Mouse (Mus musculus) macrophage (primary cell): Measurements from ENCODE around the gene Rela. TPM values are rescaled to one million over a fixed set of nuclear protein-coding genes. Genes with fewer than 3 reads are reported as not detected.

ENCODE experiments used
- H3K27ac ChIP-seq: fragments of 350-480 bp; formaldehyde crosslinking; 2 replicates; pipeline ENCODE4 v1.9.0; 2021
- H3K36me3 ChIP-seq: fragments of 350-480 bp; formaldehyde crosslinking; 2 replicates; pipeline ENCODE4 v1.9.0; 2021; ENCODE audit errors: inconsistent target
- H3K4me3 ChIP-seq: fragments of 350-480 bp; formaldehyde crosslinking; 2 replicates; pipeline ENCODE4 v1.9.0; 2021; ENCODE audit errors: inconsistent target
- H3K79me2 ChIP-seq: fragments of 350-480 bp; formaldehyde crosslinking; 2 replicates; pipeline ENCODE4 v1.9.0; 2021; ENCODE audit errors: inconsistent target
- WGBS: methylation state at CpG from one replicate; pipeline ENCODE4 v1.1.7; 2026; ENCODE audit warnings: inconsistent platforms; ENCODE audit not compliant: missing documents; 5-methylcytosine and 5-hydroxymethylcytosine counted together
- polyA plus RNA-seq: library from polyadenylated mRNA; stranded (reverse); fragments of 250-400 nt; gene quantifications from 3 replicates; pipeline ENCODE4 v1.2.4, GENCODE M21; 2018; ENCODE audit warnings: inconsistent platforms
- total RNA-seq, 78 experiments: library from RNA; depleted of rRNA; stranded (reverse); fragments of 250-400 nt; gene quantifications; 1 replicate in 9 of 78; 2 replicates in 24 of 78; 3 replicates in 43 of 78; 4 replicates in 2 of 78; pipeline ENCODE4 v1.2.4; 2018; ENCODE audit warnings: inconsistent platforms in 56 of 78

Gene Rela
- 100 to 1,000 TPM in 17 of 26 experiments, 10 to 100 TPM in 9; 37.5 to 235 (median 127) TPM for total RNA-seq (2018; cell fraction: chromatin; rRNA removed)
- 100 to 1,000 TPM in 9 of 26 experiments, 10 to 100 TPM in 17; 52.9 to 219 (median 78.0) TPM for total RNA-seq (2018; cell fraction: cytosol; rRNA removed)
- total RNA-seq (2018; cell fraction: nucleus; rRNA removed), result 100 to 1,000 TPM in 17 of 26 experiments, 10 to 100 TPM in 9; 37.3 to 243 (median 122) TPM
- 48.3 to 268 TPM (median 62.4 TPM) in 3 replicates for polyA plus RNA-seq

- WGBS, result under 1% methylated on average over 68 of the region's 109 CpGs
- H3K79me2 ChIP-seq, result peaks cover 41% of the 10 kb centered on the region
- H3K36me3 ChIP-seq, result peaks cover 37% of the 10 kb centered on the region
- peak within 1 kb of the TSS; percentile 82 for H3K4me3 ChIP-seq
- peak within 1 kb of the TSS; percentile 90 for H3K27ac ChIP-seq
Measured at GRCm38 (mm10) chr19:5637069-5638047, at the start of gene Rela. Rela (plus strand) TSS chr19:5637483.

GRCm38 (mm10) chr19:5589159-5589558 is 48.1 kb upstream of the Rela start:
- WGBS, result 83% methylated on average over 9 of the region's 9 CpGs
- no peak overlapping the region for H3K27ac ChIP-seq
- no peaks in the 10 kb centered on the region for H3K79me2 ChIP-seq
- no peaks in the 10 kb centered on the region for H3K36me3 ChIP-seq
- H3K4me3 ChIP-seq, result no peak overlapping the region

- 19% methylated on average over 6 of the region's 6 CpGs for WGBS
- Histone ChIP-seq H3K36me3 (no peaks in the 10 kb centered on the region), H3K4me3 (no peak overlapping the region), H3K27ac (no peak overlapping the region), H3K79me2 (no peaks in the 10 kb centered on the region)
Measured at GRCm38 (mm10) chr19:5591888-5592287, 45.4 kb upstream of the Rela start.

- no peak overlapping the region for H3K4me3 ChIP-seq
- H3K79me2 ChIP-seq, result peaks cover 15% of the 10 kb centered on the region
- WGBS, result 65% methylated on average over 4 of the region's 4 CpGs
- H3K36me3 ChIP-seq, result no peaks in the 10 kb centered on the region
- no peak overlapping the region for H3K27ac ChIP-seq
Measured at GRCm38 (mm10) chr19:5599224-5599623, 38.1 kb upstream of the Rela start.

- peaks cover 15% of the 10 kb centered on the region for H3K79me2 ChIP-seq
- under 1% methylated on average over 61 of the region's 64 CpGs for WGBS
- peaks cover 26% of the 10 kb centered on the region for H3K36me3 ChIP-seq
- peak within 1 kb of the TSS; percentile 73 for H3K4me3 ChIP-seq
- peak within 1 kb of the TSS; percentile 25; the same call in 1 of the 2 replicates for H3K27ac ChIP-seq
Measured at GRCm38 (mm10) chr19:5601752-5602541, 35.3 kb upstream of the Rela start, which contains the start of gene Rnaseh2c. Rnaseh2c (plus strand) TSS chr19:5601873.

- 67% methylated on average over 7 of the region's 7 CpGs for WGBS
- Histone ChIP-seq H3K79me2 (peaks cover 18% of the 10 kb centered on the region), H3K27ac (no peak overlapping the region), H3K36me3 (peaks cover 41% of the 10 kb centered on the region), H3K4me3 (no peak overlapping the region)
Measured at GRCm38 (mm10) chr19:5603664-5604063, 33.6 kb upstream of the Rela start.

GRCm38 (mm10) chr19:5605126-5605525 is 32.2 kb upstream of the Rela start:
- 95% methylated on average over 7 of the region's 7 CpGs for WGBS
- Histone ChIP-seq H3K36me3 (peaks cover 41% of the 10 kb centered on the region), H3K79me2 (peaks cover 27% of the 10 kb centered on the region), H3K27ac (no peak overlapping the region), H3K4me3 (no peak overlapping the region)

GRCm38 (mm10) chr19:5606196-5606595 is 31.1 kb upstream of the Rela start:
- H3K36me3 ChIP-seq, result peaks cover 41% of the 10 kb centered on the region
- peaks cover 27% of the 10 kb centered on the region for H3K79me2 ChIP-seq
- 89% methylated on average over 8 of the region's 8 CpGs for WGBS
- H3K4me3 ChIP-seq, result no peak overlapping the region
- H3K27ac ChIP-seq, result no peak overlapping the region

GRCm38 (mm10) chr19:5607705-5608410 is 29.4 kb upstream of the Rela start:
- no peak overlapping the region for H3K4me3 ChIP-seq
- peaks cover 19% of the 10 kb centered on the region; the same call in 1 of the 2 replicates for H3K79me2 ChIP-seq
- WGBS, result 94% methylated on average over 24 of the region's 26 CpGs
- H3K27ac ChIP-seq, result no peak overlapping the region
- H3K36me3 ChIP-seq, result peaks cover 41% of the 10 kb centered on the region

GRCm38 (mm10) chr19:5608707-5609106 is 28.6 kb upstream of the Rela start:
- peaks cover 12% of the 10 kb centered on the region; the same call in 1 of the 2 replicates for H3K79me2 ChIP-seq
- WGBS, result 96% methylated on average over 13 of the region's 13 CpGs
- 0 out of 2 replicates have a peak overlapping the region, but pooled peaks have one; percentile 62 for H3K4me3 ChIP-seq
- H3K27ac ChIP-seq, result no peak overlapping the region
- H3K36me3 ChIP-seq, result peaks cover 41% of the 10 kb centered on the region

- Histone ChIP-seq H3K4me3 (peak overlapping the region; percentile 62), H3K36me3 (peaks cover 41% of the 10 kb centered on the region), H3K79me2 (peaks cover 12% of the 10 kb centered on the region; the same call in 1 of the 2 replicates), H3K27ac (peak overlapping the region; percentile 90)
- WGBS, result 53% methylated on average over 10 of the region's 10 CpGs
Measured at GRCm38 (mm10) chr19:5609171-5609546, 28.1 kb upstream of the Rela start.

GRCm38 (mm10) chr19:5609547-5610404 is 27.5 kb upstream of the Rela start, which contains the start of gene Kat5:
Kat5 (minus strand) TSS chr19:5610237.
- 3% methylated on average over 41 of the region's 55 CpGs for WGBS
- Histone ChIP-seq H3K27ac (peak within 1 kb of the TSS; percentile 90), H3K4me3 (peak within 1 kb of the TSS; percentile 62), H3K79me2 (peaks cover 12% of the 10 kb centered on the region; the same call in 1 of the 2 replicates), H3K36me3 (peaks cover 36% of the 10 kb centered on the region)

- H3K4me3 ChIP-seq, result no peak overlapping the region
- no peak overlapping the region for H3K27ac ChIP-seq
- H3K79me2 ChIP-seq, result peaks cover 12% of the 10 kb centered on the region; the same call in 1 of the 2 replicates
- 100% methylated on average over 1 of the region's 1 CpGs for WGBS
- H3K36me3 ChIP-seq, result peaks cover 14% of the 10 kb centered on the region; the same call in 1 of the 2 replicates
Measured at GRCm38 (mm10) chr19:5611973-5612372, 25.3 kb upstream of the Rela start.
